Mouse (Mus musculus) embryonic fibroblast, embryonic 13.5 days (primary cell): ENCODE results near the gene Itpr2.

Source experiments
- CTCF ChIP-seq: IDR thresholded peaks from 2 replicates; pipeline ENCODE4 v1.5.1; 2011; ENCODE audit warnings: mild to moderate bottlenecking, control low read depth, low read length, moderate library complexity, borderline replicate concordance; ENCODE audit not compliant: insufficient read depth
- POLR2A ChIP-seq: IDR thresholded peaks from 2 replicates; pipeline ENCODE4 v1.6.1; 2011; ENCODE audit warnings: low read depth, mild to moderate bottlenecking, control low read depth, low read length, moderate library complexity

DNA sequence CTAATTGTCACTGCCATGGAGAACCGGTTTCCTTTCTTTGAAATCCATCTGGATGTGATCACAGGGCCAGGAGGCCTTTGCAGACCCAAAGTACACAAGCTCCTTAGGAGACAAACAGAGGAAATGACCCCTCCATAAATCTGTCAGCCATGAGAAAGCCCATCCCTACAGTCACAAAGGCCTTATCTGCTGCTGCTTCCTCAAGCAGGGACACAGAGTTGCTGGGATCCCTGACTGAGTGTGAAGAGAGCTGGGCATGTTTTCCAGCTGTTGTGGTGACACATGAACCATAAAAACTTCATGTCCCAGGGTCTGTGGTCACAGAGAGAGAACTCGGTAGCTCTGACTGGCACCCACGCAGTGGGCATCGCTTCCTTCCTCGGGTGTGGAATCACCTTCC lies 28.7 kb upstream of the Itpr2 start:
- TF ChIP-seq CTCF: no peak
- no peak for TF ChIP-seq POLR2A
